Mouse (Mus musculus) neutrophil, adult 5-6 weeks (primary cell): ENCODE measurements around the gene Eif4g1. TPM values are rescaled to one million over a fixed set of nuclear protein-coding genes. Genes with fewer than 3 reads are reported as not detected.
A peak's percentile ranks its signal among the peaks of the same experiment; 100 is the strongest.
"Not testable (repeated sequence)": the region's sequence is repeated elsewhere in the genome, so short reads cannot be mapped to it uniquely, and the experiment has no call there.

Source experiments
- ATAC-seq: fragments of 151-379, 151-347 bp; 2 replicates; pipeline ENCODE4 v1.8.0; 2017; ENCODE audit warnings: mild to moderate bottlenecking, moderate TSS enrichment; ENCODE audit not compliant: insufficient number of reproducible peaks, poor library complexity, low FRiP score, severe bottlenecking; ENCODE audit errors: extremely low read depth
- total RNA-seq: library from RNA; stranded (forward); fragments of 200-1000 nt; gene quantifications from 2 replicates; pipeline ENCODE4 v1.2.3, GENCODE M21; 2017

Gene Eif4g1
- 148 and 172 TPM in 2 replicates for total RNA-seq

- not testable (repeated sequence) for ATAC-seq
Measured at GRCm38 (mm10) chr16:20668013-20668412, at the start of gene Eif4g1. Gene Eif4g1 (plus strand): TSS chr16:20668313.

- no peak for ATAC-seq
Measured at GRCm38 (mm10) chr16:20619541-20620398, 48.3 kb upstream of the Eif4g1 start.

GRCm38 (mm10) chr16:20620399-20620735, 47.7 kb upstream of the Eif4g1 start:
- no peak for ATAC-seq

DNA sequence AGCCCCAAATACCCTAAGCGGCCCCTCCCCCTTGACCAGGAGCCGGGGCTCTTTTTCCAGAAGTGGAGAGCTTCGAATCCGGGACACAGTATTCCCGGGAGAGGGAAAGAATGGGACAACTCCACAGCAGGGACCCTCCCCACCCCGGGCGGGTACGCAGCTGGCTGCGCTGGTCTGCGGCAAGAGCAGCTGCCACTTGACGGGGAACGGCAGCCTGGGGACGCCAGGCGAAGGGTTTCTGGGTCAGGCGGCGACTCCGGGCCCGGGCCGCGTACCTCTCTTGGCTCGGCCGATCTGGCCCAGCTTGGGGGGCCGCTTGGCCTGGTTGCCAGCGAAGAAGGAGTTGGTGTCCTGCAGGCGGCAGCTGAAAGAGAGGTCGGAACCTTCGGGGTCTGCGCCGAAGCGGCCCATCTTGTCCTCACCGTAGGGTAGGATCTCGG, 47.3 kb upstream of the Eif4g1 start:
- no peak for ATAC-seq

GRCm38 (mm10) chr16:20621191-20621990, 46.7 kb upstream of the Eif4g1 start, which contains the start of gene Camk2n2:
Gene Camk2n2 (minus strand): TSS chr16:20621287.
- no peak for ATAC-seq

DNA sequence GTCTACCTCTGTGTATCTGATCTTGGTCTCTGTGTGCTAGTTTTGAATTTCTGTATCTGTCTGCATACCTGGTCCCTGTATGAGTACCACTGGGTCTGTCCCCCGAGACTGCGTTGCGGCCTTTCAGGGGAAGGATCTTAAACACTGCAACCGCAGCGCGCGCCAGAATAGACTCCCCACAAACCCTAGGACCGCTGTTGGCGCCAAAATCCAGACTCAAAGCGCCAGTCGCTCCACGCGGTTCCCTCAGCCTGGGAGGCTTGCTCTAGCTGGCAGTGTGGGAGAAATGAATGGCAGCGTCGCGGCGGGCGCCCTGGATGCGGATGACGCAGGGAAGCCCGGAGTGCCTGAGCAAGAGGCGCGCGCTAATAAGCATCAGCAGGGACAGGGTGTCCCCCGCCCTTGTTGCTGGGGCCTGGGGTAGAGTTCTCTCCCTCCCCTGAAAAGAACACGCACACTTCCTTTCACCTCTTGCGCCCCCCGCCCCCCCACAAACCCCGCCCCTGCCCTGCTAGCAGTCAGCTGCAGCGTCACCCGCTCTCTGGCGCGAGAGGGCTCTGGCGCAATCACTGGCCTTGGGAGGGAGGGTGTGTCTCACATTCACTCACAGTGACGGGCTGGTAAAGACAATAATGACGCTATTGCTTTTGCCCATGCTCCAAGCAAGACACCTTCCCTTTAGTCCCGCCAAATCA, 46.0 kb upstream of the Eif4g1 start:
- peak; percentile 17; the same call in 1 of the 2 replicates for ATAC-seq

DNA sequence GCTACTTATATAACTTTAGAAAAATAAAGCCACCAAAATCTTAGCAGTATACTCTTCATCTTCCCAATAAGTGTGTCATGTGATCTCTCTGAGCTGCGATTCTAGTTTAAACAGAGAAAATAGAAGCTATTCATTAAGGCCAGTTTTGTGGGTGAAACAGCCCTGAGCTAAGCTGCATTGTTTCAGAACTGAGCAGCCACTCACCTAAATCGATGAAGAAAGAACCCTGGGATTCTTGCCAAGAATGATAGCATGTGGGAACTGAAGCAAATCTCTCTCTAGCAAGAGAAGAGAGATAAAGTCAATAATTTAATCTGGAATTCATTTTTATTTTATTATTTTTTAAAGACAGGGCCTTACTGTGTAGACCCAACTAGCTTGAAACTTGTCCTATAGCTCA, 44.9 kb upstream of the Eif4g1 start:
- ATAC-seq, result no peak

DNA sequence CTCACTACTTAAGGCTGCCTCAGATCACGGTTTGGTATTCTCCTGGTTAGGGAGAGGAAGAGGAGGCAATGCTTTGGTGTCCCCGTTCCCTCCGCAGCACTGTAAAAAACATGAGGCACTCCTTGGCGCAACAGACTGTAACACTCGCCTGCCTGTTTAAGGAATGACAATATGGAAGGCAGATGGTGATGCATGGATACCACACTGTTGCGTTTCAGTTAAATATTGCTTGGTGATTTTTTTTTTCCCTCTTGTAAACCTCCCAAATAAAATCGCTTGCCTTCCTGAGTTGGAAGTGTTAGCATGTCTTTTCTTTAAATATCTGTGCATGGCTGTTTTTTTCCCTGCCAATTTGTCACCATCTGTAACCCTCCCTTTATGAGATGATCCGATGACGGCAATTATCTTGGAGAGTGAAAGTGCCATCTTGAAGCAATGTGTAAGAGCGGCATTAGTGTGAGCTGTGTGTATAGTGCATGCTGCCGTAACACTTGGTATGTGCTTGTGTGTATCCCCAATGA, 39.2 kb upstream of the Eif4g1 start:
- ATAC-seq, result no peak

DNA sequence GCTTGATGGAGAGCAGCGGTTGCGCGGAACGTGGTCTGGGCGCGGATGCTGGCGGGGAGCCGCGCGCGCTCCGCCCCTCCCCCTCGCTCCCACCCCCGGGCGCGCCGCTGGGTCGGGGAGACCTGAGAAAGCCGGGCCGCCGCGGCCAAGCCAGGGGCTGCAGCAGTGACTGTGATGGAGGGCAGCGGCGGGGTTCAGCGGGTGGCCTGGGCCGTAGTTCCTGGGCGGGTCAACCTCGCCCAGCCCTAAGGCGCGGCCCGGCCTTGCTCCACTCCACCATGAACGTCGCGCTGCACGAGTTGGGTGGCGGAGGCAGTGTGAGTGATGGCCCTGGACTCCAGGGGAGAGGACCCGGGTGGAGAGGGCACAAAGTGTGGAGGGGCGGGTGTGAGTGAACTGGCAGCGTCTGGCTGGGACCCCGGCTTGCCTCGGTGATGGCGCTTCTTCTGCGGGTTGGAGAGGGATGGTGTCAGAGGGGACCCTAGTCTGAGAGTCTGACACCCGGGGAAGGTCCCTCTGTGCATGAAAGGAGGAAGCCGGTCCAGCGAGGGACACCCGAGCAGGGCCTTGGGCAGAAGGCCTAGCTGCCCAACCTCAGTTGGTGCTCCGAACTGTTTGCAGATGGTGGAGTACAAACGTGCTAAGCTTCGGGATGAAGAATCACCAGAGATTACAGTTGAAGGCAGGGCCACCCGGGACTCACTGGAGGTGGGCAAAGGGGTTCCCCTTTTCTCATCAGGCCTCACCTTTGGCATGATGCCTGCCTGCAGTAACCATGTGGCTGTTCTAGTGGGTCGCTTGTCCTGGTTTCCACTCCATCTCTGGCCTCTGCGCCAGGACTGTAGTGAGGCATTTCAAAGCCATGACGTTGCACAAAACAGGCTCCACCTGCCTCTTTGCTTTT, 38.1 kb upstream of the Eif4g1 start, which contains the start of gene Ece2:
TSS of gene Ece2 (plus strand) at position 98 of the 904 bp plus-strand sequence.
- ATAC-seq, result no peak

- no peak for ATAC-seq
Measured at GRCm38 (mm10) chr16:20637410-20637809, 30.7 kb upstream of the Eif4g1 start.

DNA sequence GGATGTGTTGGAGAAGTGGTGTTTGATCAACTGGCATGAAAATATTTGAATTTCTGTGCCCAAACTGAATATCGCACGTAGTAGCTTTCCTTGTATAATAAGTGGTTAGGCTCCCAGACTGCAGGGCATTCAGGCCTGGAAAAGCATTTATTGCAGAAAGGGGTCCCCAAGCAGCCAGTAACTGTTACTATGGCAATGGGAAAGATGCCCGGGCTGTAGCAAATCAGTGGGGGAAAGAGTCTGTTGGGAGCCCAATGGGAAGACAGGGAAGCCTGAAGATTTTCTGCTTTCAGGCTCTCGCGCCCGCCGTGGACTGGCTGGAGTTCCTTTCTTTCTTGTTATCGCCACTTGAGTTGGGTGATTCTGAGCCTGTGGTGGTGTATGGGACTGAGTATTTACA, 29.7 kb upstream of the Eif4g1 start:
- no peak for ATAC-seq

DNA sequence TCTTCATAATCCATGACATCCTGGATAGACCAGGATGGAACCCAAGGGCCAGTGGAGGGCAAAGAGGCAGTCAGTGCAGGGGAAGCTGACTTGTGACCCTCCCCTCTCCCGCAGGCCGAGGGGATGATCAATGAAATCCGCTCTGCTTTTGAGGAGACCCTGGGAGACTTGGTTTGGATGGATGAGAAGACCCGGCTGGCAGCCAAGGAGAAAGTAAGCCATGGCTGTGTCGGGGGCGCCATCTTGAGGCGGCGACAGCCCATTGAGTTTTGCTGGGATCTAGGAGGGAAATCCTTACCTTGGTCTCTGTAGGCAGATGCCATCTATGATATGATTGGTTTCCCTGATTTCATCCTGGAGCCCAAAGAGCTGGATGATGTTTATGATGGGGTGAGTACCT, 26.0 kb upstream of the Eif4g1 start:
- ATAC-seq, result peak; percentile 45; the same call in 1 of the 2 replicates

DNA sequence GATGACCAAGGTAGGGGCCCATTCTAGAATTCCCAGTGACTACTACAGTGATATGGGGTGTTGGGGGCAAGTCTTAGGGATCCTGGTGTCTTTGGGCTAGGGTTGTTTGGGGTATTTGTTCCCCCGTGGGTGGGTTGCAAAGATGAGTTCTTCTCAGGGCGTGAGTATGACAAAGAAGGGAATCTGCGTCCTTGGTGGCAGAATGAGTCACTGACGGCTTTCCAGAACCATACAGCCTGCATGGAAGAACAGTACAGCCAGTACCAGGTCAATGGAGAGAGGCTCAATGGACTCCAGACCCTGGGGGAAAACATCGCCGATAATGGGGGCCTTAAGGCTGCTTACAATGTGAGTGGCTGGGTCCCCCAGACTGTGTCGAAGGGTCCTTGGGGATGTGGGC, 24.2 kb upstream of the Eif4g1 start:
- no peak for ATAC-seq

DNA sequence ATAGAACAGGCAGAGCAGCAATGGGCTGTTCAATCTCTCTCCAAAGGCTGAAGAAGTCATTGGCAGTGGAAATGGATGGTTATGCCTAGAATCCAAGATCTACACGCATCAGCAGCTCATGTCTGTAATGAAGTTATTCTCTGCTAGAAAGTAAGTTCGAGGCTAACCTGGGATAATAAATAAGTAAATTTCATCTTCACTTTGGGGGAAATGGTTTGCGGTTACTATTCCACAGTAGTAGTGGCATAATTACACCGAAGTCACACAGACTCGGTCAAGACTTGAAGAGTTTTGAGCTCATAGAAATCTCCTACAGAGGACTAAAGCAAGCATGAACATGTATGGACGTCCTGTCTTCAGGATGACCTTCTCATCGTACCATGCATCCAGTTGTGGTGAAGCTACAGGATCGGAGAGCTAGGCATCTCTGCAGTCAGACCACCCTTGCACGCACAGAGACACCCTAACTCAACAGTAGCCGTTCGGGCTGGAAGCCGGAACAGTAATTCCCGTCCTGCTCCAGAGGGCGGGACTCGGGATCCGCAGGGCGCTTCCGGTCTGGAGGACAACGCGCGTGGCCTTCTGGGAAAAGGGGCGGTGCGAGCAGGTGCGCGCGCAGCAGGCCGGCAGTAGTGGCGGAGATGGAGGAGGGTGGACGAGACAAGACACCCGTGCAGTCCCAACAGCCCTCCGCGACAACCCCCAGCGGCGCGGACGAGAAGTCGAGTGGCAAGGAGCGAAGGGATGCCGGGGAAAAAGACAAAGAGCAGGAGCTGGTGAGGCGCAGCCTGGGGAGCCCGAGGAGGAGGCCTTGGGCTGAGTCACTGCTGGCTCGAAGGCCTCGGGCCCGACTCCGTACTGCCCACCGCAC, 16.8 kb upstream of the Eif4g1 start, which contains the start of gene Psmd2:
TSS of gene Psmd2 (plus strand) at position 577 of the 871 bp plus-strand sequence.
- peak; percentile 74 for ATAC-seq

DNA sequence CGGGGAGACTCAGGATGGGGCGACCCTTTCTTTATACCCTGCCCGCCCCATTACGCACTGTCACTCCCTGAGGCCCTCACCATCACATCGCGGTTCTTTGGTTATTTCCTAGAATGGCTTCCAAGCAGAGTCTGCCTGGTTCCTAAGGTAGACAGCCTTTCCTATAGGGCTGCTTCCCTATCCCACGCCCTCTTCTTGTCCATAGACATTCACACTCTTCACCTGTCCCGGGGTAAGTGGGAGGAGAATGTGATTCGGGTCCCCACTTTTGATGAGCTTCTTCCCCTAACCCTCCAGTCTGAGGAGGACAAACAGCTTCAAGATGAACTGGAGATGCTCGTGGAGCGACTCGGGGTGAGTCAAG, 16.2 kb upstream of the Eif4g1 start:
- ATAC-seq, result no peak

DNA sequence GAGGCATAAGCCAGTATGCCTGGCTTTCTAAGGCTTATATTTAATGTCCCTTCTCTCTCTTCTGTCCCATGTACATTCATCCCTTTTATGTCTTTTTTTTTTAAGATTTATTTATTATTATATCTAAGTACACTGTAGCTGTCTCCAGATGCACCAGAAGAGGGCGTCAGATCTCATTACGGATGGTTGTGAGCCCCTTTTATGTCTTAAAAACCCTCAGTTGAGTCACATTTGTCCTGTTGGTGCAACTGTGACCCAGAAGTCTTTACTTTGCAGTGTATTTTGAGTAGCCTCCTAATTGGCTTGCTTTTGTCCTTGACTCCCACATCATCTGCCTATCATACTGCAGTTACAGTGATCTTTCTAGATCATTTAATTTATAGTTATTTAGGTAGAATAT, 14.8 kb upstream of the Eif4g1 start:
- ATAC-seq, result no peak

- no peak for ATAC-seq
Measured at GRCm38 (mm10) chr16:20657661-20658060, 10.5 kb upstream of the Eif4g1 start.
